Mouse (Mus musculus): ENCODE measurements around the gene Fam228b.

DNA sequence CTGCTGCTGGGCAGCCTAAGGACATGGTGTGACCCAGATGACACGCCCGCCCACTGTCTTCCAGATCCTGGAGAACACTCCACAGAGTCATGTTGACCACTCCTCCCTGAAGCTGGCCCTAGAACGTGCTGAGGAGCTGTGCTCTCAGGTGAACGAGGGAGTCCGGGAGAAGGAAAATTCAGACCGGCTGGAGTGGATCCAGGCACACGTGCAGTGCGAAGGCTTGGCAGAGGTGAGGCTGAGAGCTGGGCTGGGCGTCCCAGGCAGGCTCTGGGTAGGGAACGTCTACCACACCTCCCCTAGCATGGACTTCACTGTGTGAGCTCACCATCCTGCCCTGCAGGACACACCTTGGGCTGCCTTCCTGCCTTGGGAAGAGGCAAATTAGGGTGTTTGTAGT lies 62.2 kb downstream of the Fam228b start:
- TF ChIP-seq POLR2AphosphoS5 (IDR thresholded peaks at IDR 0.05; ENCODE audit: insufficient replicate concordance, low read depth, low read length): no peak
- no peak for TF ChIP-seq CTCF (IDR thresholded peaks at IDR 0.05; ENCODE audit: low read depth, low read length)
